12 mouse cellular contexts compared by ENCODE assay signal in the genomic region with DNA sequence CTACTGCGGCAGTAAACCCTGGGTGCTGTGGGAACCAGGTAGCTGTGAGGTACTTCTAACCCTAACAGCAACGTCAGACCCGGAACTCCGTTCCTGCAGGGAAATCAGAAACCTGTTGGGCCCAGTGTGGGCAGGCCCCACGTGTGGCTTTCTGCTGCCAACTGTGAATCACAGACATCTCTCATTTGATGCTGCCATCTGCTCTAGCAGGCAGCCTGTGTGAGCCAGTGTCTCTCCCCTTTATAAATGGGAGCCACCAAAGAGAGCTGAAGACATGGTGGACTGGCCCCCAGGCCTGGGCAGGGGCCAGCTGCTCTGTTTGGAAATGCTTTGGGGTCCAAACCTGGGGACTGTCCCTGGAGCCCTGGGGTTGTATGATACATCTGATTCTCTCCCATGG.
DNase-seq lines count a peak whose midpoint lies in the region; ATAC-seq and TF ChIP-seq lines count a peak whose summit lies in the region.
"Had no signal": no experiment of that assay in that cellular context is flagged by ENCODE, and none has a peak within 500 bp of the region (broad histone marks: within the 10 kb centered on the region; RNA-seq: fewer than 3 reads in every experiment).

No protein-coding gene starts in this region.

- DNase-seq in cerebellum, adult 2 months = peak; percentile 20 to 57
- DNase-seq in embryonic facial prominence, embryonic 10.5 days (ENCODE audit: low spot score) = no peak
- peak; percentile 87 to 94 for DNase-seq in layer of hippocampus, adult 18-20 months (ENCODE audit: low spot score in 2 of 2)
- DNase-seq in left cerebral cortex, postnatal 36 days (ENCODE audit: low spot score in 2 of 2) = peak; percentile 76 to 83
- DNase-seq in adrenal gland, postnatal 14 days = no peak
- DNase-seq in urinary bladder, postnatal 10 days (ENCODE audit: low spot score) = no peak
- DNase-seq: adrenal gland, postnatal 10 days; kidney, adult 2 months had no signal

- H3K9me3 ChIP-seq in embryonic facial prominence, embryonic 10.5 days = no peaks in the 10 kb centered on the region
- no peaks in the 10 kb centered on the region for H3K9me3 ChIP-seq in heart, embryonic 11.5 days (replicated peaks; ENCODE audit: control insufficient read depth, low read length)
- H3K9me3 ChIP-seq: embryonic facial prominence, embryonic 15.5 days had no signal

- no peak for ATAC-seq in cerebellum, adult (ENCODE audit: insufficient number of reproducible peaks, low FRiP score, low TSS enrichment)
- ATAC-seq in heart, embryonic 11.5 days (replicated peaks; ENCODE audit: insufficient number of reproducible peaks, low FRiP score, low TSS enrichment) = no peak

- no peak overlapping the region for H3K27ac ChIP-seq in cerebellum, adult 2 months (ENCODE audit: insufficient read depth, low read length)
- 0 out of 2 replicates have a peak overlapping the region, but pooled peaks have one; percentile 10 for H3K27ac ChIP-seq in embryonic facial prominence, embryonic 10.5 days (replicated peaks)
- no peak overlapping the region for H3K27ac ChIP-seq in heart, embryonic 11.5 days (ENCODE audit: low read depth, low read length)
- H3K27ac ChIP-seq: embryonic facial prominence, embryonic 15.5 days had no signal

- H3K4me3 ChIP-seq in cerebellum, adult 2 months (replicated peaks; ENCODE audit: insufficient read depth, low read depth, low read length) = no peak overlapping the region
- H3K4me3 ChIP-seq in embryonic facial prominence, embryonic 10.5 days = no peak overlapping the region
- H3K4me3 ChIP-seq in heart, embryonic 11.5 days (ENCODE audit: low read depth, low read length) = no peak overlapping the region
- H3K4me3 ChIP-seq: embryonic facial prominence, embryonic 15.5 days; megakaryocyte, embryonic 14.5 days had no signal

- peaks cover 9% of the 10 kb centered on the region for H3K4me1 ChIP-seq in cerebellum, adult 2 months (ENCODE audit: control insufficient read depth, insufficient read depth, low read length)
- peaks cover 5% of the 10 kb centered on the region; the same call in 1 of the 2 replicates for H3K4me1 ChIP-seq in embryonic facial prominence, embryonic 10.5 days
- H3K4me1 ChIP-seq in heart, embryonic 11.5 days (ENCODE audit: control insufficient read depth, insufficient read depth, low read length) = no peaks in the 10 kb centered on the region
- H3K4me1 ChIP-seq: embryonic facial prominence, embryonic 15.5 days; megakaryocyte, embryonic 14.5 days had no signal

- intact Hi-C loops in left cerebral cortex, postnatal 36 days (cut with DNase I) = no loop called here

- H3K36me3 ChIP-seq in embryonic facial prominence, embryonic 10.5 days (replicated peaks) = no peaks in the 10 kb centered on the region
- H3K36me3 ChIP-seq in heart, embryonic 11.5 days (ENCODE audit: control insufficient read depth, insufficient read depth, low read length) = no peaks in the 10 kb centered on the region
- H3K36me3 ChIP-seq: embryonic facial prominence, embryonic 15.5 days had no signal

- WGBS in cerebellum, adult 2 months = 17% methylated on average over 5 of the region's 5 CpGs
- WGBS in embryonic facial prominence, embryonic 10.5 days = 80% methylated on average over 5 of the region's 5 CpGs
- 71% methylated on average over 5 of the region's 5 CpGs for WGBS in heart, embryonic 11.5 days (ENCODE audit: insufficient replicate concordance)

- no peak overlapping the region for H3K4me2 ChIP-seq in heart, embryonic 11.5 days
- H3K4me2 ChIP-seq: embryonic facial prominence, embryonic 15.5 days had no signal

- TF ChIP-seq CTCF in cerebellum, adult 2 months (IDR thresholded peaks at IDR 0.05; ENCODE audit: borderline replicate concordance, insufficient read depth, low read depth, low read length) = no peak

- H3K27me3 ChIP-seq in cerebellum, adult 2 months (ENCODE audit: control insufficient read depth, insufficient read depth, low read length) = no peaks in the 10 kb centered on the region
- no peaks in the 10 kb centered on the region for H3K27me3 ChIP-seq in embryonic facial prominence, embryonic 10.5 days (replicated peaks; ENCODE audit: low read depth, poor library complexity, severe bottlenecking)
- peaks cover 14% of the 10 kb centered on the region for H3K27me3 ChIP-seq in heart, embryonic 11.5 days (ENCODE audit: control insufficient read depth, insufficient read depth, low read length)

- no peak for TF ChIP-seq POLR2A in cerebellum, adult 2 months (IDR thresholded peaks at IDR 0.05; ENCODE audit: borderline replicate concordance, insufficient read depth, low read length)

- no peak overlapping the region for H3K9ac ChIP-seq in heart, embryonic 11.5 days (ENCODE audit: low read depth, low read length)
- H3K9ac ChIP-seq: embryonic facial prominence, embryonic 15.5 days had no signal

Comparison
In these comparisons a context has a peak if more than half of its experiments do, and no peak if none do; other contexts are left out.
1. DNase-seq: peak in cerebellum, adult 2 months (2 of 2), layer of hippocampus, adult 18-20 months (2 of 2) and left cerebral cortex, postnatal 36 days (2 of 2); none in embryonic facial prominence, embryonic 10.5 days (single experiment), adrenal gland, postnatal 14 days (single experiment) and urinary bladder, postnatal 10 days (single experiment).